Mouse (Mus musculus) cerebellum, adult 9-11 months (tissue): ENCODE results near the gene Ushbp1.
"Not testable (repeated sequence)": the region's sequence is repeated elsewhere in the genome, so short reads cannot be mapped to it uniquely, and the experiment has no call there.

Experiments used
- DNase-seq: peaks from one replicate; pipeline ENCODE4 v3.0.0; 2022

Ushbp1 gene

GRCm38 (mm10) chr8:71395629-71396028, at the start of gene Ushbp1:
TSS of gene Ushbp1 (minus strand) at chr8:71395802.
- peak; percentile 61 for DNase-seq

GRCm38 (mm10) chr8:71445096-71445495, 49.5 kb upstream of the Ushbp1 start:
- DNase-seq: no peak

DNA sequence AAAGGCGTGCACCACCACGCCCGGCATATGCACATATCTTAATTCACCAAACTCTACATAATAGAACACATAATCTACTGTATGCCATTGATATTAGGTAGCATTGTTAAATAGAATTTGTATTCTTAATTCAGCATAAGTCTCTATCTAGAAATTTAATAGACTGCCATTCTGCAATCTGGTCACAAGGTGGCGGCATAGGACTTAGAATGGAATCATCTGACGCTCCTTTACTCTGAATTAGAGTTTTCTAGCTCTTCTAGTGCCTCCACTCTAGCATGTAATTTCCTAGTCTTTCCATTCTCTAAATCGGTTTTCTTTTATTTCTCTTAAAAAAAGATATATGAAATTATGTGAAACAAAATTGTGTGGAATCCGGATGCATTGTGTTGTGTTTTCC, 45.8 kb upstream of the Ushbp1 start:
- peak; percentile 43 for DNase-seq

DNA sequence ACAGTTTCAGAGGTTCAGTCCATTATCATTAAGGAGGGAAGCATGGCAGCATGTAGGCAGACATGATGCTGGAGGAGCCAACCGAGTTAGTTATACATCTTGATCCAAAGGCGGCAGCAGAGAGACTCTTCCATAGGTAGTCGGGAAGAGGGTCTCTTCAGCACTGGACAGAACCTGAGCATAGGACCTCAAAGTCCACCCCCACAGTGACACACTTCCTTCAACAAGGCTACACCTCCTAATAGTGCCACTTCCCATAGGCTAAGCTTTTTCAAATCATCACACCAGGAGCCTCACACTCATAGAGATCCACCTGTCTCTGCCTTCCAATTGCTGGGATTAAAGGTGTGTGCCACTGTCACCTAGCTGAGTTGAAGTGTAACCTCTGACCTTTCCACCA, 41.4 kb upstream of the Ushbp1 start:
- no peak for DNase-seq

- not testable (repeated sequence) for DNase-seq
Observed at GRCm38 (mm10) chr8:71432935-71433334, 37.3 kb upstream of the Ushbp1 start.

GRCm38 (mm10) chr8:71422121-71422520, 26.5 kb upstream of the Ushbp1 start:
- no peak for DNase-seq

DNA sequence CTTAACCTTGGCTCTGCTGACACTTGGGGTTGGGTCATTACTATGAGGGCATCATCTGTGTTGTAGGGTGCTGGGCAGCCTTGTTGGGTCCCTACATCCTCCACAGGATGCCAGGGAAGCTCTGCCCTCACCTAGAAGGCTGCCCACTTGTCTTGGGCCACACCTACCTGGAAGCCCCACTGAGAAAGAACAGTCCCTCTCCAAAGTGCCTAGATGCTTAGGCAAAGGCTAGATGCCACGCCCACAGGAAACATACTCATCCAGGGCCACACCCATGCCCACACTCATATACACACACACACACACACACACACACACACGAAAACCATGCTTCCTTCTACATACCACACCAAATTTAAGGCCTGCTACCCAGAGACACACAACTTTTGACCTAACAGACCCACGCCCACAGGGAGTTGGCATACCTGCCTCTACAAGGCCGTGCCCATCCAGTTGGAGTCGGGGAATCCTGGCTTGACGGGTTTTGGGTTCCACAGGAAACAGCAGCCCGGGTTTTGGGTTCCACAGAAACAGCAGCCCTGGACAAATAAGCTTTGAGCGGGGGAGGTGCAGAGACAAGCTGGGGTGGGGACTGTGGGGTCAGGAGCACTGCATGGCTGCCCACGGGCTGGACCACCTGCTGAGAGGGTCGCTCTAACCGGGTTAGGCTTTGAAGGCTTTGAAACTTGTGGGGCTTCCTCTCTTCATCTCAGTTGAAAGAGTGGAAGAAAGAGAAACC, 16.1 kb upstream of the Ushbp1 start:
- DNase-seq: no peak

DNA sequence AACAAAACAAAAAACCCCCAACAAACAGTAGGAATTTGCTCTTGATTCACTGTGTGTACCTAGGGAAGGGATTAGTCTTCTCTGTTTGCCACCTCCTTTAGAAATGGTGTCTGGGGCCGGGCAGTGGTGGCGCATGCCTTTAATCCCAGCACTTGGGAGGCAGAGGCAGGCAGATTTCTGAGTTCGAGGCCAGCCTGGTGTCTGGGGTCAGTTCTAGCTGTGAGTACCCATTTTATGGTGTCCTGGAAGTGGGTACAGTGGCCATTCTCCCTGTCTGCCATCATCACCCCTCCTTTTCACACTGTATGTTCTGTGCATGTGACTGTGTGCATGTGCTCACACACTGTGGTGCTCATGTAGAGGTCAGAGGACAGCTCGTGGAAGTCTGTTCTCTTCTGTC, 12.6 kb upstream of the Ushbp1 start:
- DNase-seq: no peak

DNA sequence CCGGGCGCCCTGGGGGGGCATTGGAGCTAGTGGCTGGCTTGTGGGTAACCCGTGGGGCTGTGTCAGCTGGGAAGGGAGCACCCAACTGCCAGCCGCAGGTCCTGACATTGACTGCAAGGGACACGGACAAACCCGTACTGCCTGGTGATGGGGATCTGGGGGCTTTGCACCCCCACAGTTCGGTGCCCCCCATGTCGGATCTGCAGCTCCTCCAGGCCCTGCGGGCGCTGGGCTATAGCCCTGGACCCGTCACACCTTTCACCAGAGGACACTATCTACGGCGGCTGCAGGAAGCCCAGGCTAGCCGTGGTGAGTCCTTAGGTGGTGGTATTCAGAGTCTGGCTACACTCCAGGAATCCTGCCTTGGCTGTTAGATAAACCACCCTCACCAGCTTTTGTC, 11.8 kb upstream of the Ushbp1 start:
- peak; percentile 23 for DNase-seq

DNA sequence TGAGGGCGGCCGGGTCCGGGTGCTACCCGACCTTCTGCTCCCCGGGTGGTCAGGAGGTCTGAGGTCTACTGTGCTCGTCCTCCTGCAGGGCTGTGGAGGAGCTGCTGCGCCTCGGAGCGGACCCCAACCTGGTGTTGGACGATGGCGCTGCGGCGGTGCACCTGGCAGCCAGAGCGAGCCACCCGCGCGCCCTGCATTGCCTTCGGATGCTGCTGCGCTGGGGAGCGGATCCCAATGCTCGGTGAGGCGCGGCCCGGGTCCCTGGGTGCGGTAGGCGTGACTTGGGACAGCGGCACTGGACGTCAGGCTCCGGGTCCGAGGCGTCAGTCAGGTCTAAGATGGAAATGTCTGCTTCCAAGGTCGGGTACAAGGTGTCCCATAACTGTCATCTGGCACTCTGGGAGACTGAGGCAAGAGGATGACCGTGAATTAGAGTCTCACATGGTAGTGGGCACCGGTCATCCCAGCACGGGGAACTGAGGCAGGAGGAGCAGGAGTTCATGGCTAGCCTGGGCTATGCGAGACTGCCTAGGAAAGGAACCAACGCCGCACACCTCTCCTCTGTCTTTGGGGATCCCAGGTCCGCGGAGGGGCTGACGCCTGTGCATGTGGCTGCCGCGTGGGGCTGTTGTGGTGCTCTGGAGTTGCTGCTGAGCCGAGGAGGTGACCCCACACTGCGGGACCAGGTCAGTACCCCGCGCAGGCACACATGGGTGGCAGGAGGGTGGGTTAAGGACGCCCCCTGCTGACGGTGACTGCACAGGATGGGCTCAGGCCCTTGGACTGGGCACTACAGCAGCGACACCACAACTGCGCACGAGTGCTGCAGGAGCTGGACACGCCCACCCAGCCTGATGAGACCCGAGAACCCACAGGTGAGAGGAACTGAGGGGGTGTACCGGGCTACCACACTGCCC, 10.8 kb upstream of the Ushbp1 start:
- peak; percentile 55 for DNase-seq

DNA sequence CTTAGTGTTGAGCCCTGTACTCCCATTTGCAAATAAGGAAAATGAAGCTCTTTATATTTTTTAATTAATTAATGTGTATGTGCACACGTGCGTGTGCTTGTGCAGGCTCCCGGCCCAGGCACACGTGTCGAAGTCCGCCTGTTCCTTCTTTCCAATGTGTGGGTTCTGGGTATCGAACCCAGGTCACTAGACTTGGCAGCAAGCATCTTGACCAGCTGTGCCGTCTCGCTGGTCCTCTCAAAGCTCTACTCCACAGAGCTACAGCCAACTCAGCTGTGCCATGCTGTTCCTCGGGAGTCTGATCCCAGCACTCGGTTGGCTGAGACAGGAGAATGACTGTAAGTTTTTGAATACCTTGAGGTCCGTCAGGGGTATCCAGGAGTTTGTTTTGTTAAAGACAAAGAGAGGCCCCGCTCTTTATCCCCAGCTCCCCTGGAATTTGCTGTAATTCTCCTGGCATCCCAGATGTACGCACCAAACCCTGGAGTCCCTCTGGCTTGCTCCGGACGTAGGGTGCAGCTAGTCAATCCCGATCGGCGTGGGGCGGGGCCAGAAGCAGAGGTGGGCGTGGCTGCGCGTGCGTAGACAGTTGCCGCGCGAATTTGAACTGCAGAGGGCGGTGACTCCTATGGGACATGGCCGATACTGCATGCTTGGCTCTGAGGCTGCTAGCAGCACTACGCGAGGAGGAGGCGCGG, 9.9 kb upstream of the Ushbp1 start, which contains the start of gene Ankle1:
Gene Ankle1 (plus strand): TSS at position 610 of the 698 bp plus-strand sequence.
- DNase-seq: peak; percentile 93

DNA sequence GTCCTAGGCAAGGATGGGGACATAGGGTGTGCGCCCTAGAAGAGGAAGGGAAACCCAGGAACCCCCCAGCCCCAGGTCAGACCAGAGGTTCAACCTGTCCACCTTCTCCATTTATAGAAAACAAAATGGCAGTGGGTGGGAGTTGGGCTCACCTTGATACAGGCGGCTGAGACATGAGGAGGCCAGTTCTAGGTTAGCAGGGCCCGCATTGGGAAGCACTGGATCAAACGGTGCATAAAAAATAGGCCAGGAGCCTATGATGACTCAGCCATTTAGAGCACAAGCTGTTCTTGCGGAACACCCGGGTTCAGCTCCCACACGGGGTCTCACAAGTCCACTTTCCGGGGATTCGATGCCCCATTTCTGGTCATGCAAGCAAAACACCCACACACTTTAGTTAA, 9.3 kb upstream of the Ushbp1 start:
- DNase-seq: peak; percentile 32

GRCm38 (mm10) chr8:71404011-71404410, 8.4 kb upstream of the Ushbp1 start:
- peak; percentile 30 for DNase-seq

DNA sequence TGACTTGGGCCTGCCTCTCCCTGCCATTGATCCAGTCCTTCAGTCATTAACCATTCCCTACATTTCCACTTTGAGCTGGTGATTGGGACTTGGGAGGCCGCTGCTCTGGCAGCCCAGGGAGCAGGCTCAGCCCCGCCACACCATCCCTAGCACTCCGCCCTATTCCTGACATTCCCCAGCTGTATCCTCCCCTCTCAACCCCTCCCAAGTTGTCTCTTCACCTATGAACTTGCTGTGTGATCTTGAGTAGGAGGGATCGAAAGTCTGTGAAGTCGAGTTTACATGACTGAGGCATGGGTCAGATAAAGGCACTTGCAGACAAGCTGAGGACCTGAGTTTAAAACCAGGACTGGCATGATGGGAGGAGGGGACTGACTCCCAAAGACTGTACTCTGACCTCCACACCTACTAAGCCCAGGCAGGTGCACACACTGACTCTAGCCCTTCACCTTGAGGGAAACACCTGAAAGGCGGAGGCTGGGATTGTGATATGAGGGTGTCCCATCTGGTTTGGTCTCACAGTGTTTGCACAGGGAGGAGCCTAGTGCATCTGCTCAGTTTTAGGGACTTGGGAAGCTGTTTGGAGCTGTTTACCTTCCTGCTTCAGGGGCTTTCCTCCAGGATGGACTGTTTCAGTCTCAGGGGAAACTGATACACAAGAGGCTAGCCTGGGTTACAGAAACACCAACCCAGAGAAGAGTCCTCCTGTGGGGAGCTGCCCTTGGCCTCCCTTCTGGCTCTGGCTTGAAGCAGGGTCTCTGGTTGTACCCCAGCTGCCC, 7.7 kb upstream of the Ushbp1 start:
- peak; percentile 7 for DNase-seq

GRCm38 (mm10) chr8:71402446-71402964, 6.9 kb upstream of the Ushbp1 start:
- DNase-seq: peak; percentile 25

GRCm38 (mm10) chr8:71401454-71401853, 5.9 kb upstream of the Ushbp1 start:
- DNase-seq: peak; percentile 15

GRCm38 (mm10) chr8:71400826-71401225, 5.2 kb upstream of the Ushbp1 start:
- DNase-seq: peak; percentile 8

DNA sequence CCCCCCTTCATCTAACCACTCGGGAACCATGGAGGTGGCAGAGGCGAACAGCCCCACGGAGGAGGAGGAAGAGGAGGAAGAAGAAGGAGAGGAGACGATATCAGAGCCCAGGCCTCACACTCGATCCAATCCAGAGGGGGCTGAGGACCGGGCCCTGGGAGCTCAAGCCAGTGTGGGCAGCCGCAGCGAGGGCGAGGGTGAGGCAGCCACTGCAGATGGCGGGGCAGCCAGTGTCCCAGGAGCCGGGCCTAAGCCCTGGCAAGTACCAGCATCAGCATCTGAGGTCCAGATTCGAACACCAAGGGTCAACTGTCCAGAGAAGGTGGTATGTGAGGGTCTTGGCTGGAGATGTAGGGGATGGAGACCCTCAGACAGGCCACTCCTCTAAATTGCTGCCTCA, 2.1 kb upstream of the Ushbp1 start:
- DNase-seq: peak; percentile 62

DNA sequence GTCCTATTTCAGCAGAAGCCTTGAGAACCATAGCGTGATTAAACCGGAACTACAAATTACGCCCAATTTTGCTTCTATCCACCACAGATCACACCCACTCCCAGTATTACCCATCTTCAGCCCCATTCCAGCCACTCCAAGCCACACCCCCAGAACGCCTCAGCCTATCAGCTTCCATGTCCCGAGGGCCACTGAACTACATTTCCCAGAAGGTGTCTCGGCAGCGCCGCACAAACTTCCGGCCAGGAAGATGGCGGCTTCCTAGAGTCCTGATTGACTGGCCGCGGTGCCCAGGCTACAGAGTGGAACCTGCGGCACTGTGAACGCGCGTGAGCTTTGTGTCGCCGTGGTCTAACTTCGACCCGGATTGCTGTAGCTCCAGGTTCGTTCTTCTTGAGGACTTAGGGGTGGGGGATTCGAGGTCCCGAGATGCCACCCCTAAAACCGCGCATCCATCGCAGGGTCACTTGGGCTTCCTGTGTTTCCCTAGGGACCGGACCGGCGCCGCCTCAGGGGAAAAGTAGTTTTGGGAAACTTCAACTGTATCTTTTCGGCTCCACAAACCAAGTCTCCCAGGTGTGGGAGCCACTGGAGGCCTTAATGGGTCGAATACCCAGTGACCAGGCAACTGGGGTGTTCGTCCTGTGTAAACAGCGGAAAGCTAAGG, 1.2 kb upstream of the Ushbp1 start, which contains the start of gene Babam1:
Gene Babam1 (plus strand): TSS at position 223 of the 667 bp plus-strand sequence.
- DNase-seq: peak; percentile 98

DNA sequence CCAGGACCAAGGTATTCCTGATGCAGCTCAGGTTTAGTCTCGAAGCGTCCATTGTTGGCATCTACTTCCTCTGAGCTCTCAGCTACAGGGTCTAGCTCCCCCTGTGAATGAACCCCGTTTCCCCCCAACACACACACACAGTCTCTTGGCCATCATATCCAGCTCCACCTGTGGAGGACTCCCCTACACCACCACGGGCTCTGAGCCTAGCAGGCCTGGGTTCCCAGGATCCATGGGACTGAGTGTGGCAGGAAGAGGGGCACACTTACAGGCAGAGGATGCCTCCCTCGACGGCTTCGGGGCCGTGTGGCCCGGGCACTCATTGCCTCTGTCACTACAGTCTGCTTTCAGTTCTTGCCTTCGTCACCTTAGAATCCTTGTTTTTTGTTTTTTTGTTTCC, 531 bp downstream of the Ushbp1 start:
- DNase-seq: no peak

DNA sequence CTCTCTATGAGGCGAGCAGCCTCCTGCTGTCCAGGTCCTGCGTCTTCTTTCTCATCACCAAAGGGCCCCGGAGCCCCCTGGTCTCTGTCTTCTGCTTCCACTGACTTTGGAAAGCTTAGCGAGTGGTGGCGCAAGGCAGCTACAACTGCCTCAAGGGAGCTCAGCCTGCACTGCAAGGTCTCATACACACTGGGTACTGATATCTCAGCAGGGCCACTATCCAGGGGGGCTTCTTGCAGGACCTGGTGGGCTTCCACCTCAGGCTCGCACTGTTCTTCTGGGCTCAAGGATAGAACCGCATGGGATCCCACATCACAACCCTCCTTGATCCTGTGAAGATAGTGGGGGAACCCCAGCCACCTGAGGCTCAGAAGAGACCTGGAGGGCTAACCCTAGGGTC, 1.1 kb downstream of the Ushbp1 start:
- peak; percentile 53 for DNase-seq
